Mouse (Mus musculus) neural tube, embryonic 13.5 days (tissue): ENCODE data around the gene Adcy10. TPM values are rescaled to one million over a fixed set of nuclear protein-coding genes. Genes with fewer than 3 reads are reported as not detected.

Experiments
- ATAC-seq: fragments of 200-750 bp; cut with Nextera tagmentation; 2 replicates; pipeline ENCODE4 v1.8.0; 2017; ENCODE audit warnings: low read depth, mild to moderate bottlenecking, moderate TSS enrichment, moderate library complexity
- H3K27ac ChIP-seq: fragments of 300-500 bp; sonication (generic); replicated peaks from 2 replicates; pipeline ENCODE4 v1.5.1; 2015; ENCODE audit warnings: moderate library complexity, mild to moderate bottlenecking, inconsistent platforms
- H3K27me3 ChIP-seq: fragments of 300-500 bp; sonication (generic); 2 replicates; pipeline ENCODE4 v1.6.1; 2015; ENCODE audit warnings: mild to moderate bottlenecking, inconsistent platforms
- H3K36me3 ChIP-seq: fragments of 300-500 bp; sonication (generic); 2 replicates; pipeline ENCODE4 v1.6.1; 2015; ENCODE audit warnings: mild to moderate bottlenecking, inconsistent platforms
- H3K4me1 ChIP-seq: fragments of 300-500 bp; sonication (generic); replicated peaks from 2 replicates; pipeline ENCODE4 v1.6.1; 2015; ENCODE audit warnings: inconsistent platforms
- H3K4me2 ChIP-seq: fragments of 300-500 bp; sonication (generic); 2 replicates; pipeline ENCODE4 v1.6.1; 2015; ENCODE audit warnings: inconsistent platforms, mild to moderate bottlenecking, moderate library complexity
- H3K4me3 ChIP-seq: fragments of 300-500 bp; sonication (generic); 2 replicates; pipeline ENCODE4 v1.5.1; 2015; ENCODE audit warnings: mild to moderate bottlenecking, inconsistent platforms
- H3K9ac ChIP-seq: fragments of 300-500 bp; sonication (generic); 2 replicates; pipeline ENCODE4 v1.6.1; 2015; ENCODE audit warnings: moderate library complexity, mild to moderate bottlenecking, inconsistent platforms
- H3K9me3 ChIP-seq: fragments of 300-500 bp; sonication (generic); 2 replicates; pipeline ENCODE4 v1.6.1; 2016; ENCODE audit warnings: inconsistent platforms
- WGBS: fragments of 180-500 bp; shearing (Covaris S2); methylation state at CpG from one replicate; pipeline ENCODE4 v1.1.7; 2015; 5-methylcytosine and 5-hydroxymethylcytosine counted together
- polyA plus RNA-seq: library from polyadenylated mRNA; unstranded; fragments of >200 nt; fragmentation: Nextera tagmentation; extraction: Ambion mirVana; gene quantifications from 2 replicates; pipeline ENCODE4 v1.2.1, GENCODE M21; 2015

Gene Adcy10
- 0.21 and 0.24 TPM in 2 replicates for polyA plus RNA-seq

DNA sequence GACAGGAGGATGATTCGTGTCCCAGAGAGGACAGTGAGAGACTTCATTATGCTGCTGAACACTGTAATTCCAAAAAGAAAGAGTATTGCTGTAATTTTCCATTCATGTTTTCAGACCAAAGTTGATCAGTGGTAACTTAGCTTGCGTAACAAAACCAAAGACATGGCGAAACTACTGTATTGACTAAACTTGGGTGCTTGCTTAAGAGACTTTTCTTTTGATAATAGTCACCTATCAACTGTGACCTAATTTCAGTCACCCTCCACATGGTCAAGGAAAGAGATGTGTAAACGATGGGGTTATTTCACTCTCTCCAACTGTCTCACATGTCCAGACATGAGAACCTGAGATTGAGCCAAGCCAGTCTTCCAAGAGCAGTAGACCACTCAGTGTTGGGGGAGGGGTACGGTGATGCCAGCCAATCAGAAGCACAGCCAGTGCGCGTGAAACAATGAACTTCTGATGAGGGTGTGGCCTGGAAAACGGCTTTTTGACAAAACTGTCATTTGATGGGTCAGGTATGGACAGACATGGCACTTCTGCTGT lies at the start of gene Adcy10:
Gene Adcy10, plus strand, starts transcription at position 496 of the 546 bp plus-strand sequence.
- Histone ChIP-seq H3K4me3 (no peak within 1 kb of the TSS), H3K9me3 (no peaks in the 10 kb centered on the region), H3K4me1 (no peaks in the 10 kb centered on the region), H3K4me2 (no peak within 1 kb of the TSS), H3K36me3 (peaks cover 27% of the 10 kb centered on the region), H3K27me3 (no peaks in the 10 kb centered on the region), H3K9ac (no peak within 1 kb of the TSS), H3K27ac (no peak within 1 kb of the TSS)
- WGBS = 91% methylated on average over 8 of the region's 8 CpGs
- ATAC-seq = no peak

DNA sequence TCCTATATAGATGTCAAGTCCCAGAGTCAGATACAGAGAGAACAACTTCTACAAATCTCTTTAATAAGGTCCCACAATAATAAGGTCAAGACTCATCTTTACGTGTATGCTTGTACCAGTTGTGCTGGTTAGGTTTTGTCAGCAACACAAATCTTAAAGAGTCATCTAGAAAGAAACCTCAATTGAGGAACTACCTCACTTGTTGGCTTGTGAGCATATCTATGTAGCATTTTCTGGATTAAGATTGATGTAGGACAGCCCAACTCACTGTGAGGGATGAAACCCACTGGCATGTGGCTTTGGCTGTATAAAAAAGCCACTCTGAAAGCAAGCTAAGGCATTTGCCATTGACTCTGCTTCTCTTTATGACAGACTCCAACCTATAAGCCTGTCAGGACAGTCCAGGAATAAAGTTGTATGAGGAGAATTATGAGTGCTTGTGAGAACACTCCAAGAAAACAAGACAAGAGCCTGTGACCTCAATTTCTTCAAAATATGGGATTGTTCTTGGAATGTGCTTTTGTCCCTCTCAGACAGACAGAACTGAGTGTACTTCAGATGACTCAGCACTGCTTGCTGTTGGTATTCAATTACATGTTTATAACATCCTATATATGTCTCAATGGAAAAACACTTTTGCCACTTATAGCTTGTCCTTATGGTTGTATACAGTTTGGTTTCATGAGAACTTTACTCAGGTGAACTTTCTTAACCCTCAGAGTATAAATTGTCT lies 46.5 kb upstream of the Adcy10 start:
- ATAC-seq = no peak
- Histone ChIP-seq H3K4me3 (no peak overlapping the region), H3K27me3 (no peaks in the 10 kb centered on the region), H3K9me3 (peaks cover 4% of the 10 kb centered on the region; the same call in 1 of the 2 replicates), H3K27ac (no peak overlapping the region), H3K9ac (no peak overlapping the region), H3K36me3 (no peaks in the 10 kb centered on the region), H3K4me2 (no peak overlapping the region), H3K4me1 (no peaks in the 10 kb centered on the region; the same call in 1 of the 2 replicates)
- 96% methylated on average over 1 of the region's 1 CpGs for WGBS

DNA sequence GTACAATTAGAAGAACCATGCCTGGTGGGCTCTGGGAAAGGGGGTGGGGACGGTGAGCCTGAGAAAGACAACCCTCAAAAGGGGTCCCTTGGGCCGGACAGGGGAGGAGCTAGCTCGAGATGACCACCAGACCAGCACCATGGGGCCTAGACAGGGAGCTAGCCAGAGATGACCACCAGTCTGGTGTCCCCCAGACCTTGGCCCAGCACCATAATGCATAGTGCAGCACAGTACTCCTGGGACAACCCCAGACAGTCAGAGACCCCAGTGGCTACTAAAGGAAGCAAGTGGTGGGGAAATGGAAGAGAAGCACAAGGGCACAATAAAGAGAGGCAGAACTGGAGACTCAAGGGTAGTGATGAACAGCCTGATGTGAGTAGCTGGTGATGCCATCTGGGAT lies 44.2 kb upstream of the Adcy10 start:
- no peaks in the 10 kb centered on the region for H3K27me3 ChIP-seq
- WGBS = 84% methylated on average over 3 of the region's 3 CpGs
- no peak overlapping the region for H3K9ac ChIP-seq
- no peak for ATAC-seq
- no peaks in the 10 kb centered on the region; the same call in 1 of the 2 replicates for H3K4me1 ChIP-seq
- H3K4me2 ChIP-seq = no peak overlapping the region
- H3K27ac ChIP-seq = no peak overlapping the region
- peaks cover 4% of the 10 kb centered on the region; the same call in 1 of the 2 replicates for H3K9me3 ChIP-seq
- H3K36me3 ChIP-seq = no peaks in the 10 kb centered on the region
- no peak overlapping the region for H3K4me3 ChIP-seq

DNA sequence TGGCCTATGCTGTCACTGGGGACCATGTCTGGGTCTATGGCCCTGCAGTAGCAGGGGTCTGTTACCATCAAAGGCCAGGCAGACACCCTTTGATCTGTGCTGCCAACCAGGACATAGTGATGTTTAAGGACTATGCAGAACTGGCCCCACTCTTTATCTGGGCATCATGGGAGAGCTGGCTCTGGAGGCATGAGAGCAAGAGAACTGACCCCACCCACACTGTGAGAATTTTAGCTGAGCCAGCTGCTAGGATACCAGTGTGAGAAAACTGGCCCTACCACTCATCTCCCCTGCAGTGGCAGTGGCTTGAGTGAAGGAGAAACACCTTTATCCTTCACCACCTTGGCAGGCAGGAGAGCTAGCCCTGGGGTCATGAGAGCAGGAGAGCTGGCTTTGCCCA lies 43.8 kb upstream of the Adcy10 start:
- H3K9me3 ChIP-seq = 0 out of 2 replicates have a peak, but pooled peaks cover 3% of the 10 kb centered on the region
- no peak for ATAC-seq
- H3K27me3 ChIP-seq = no peaks in the 10 kb centered on the region
- H3K4me3 ChIP-seq = no peak overlapping the region
- no peak overlapping the region for H3K9ac ChIP-seq
- no peak overlapping the region for H3K4me2 ChIP-seq
- H3K36me3 ChIP-seq = no peaks in the 10 kb centered on the region
- H3K4me1 ChIP-seq = no peaks in the 10 kb centered on the region; the same call in 1 of the 2 replicates
- H3K27ac ChIP-seq = no peak overlapping the region

DNA sequence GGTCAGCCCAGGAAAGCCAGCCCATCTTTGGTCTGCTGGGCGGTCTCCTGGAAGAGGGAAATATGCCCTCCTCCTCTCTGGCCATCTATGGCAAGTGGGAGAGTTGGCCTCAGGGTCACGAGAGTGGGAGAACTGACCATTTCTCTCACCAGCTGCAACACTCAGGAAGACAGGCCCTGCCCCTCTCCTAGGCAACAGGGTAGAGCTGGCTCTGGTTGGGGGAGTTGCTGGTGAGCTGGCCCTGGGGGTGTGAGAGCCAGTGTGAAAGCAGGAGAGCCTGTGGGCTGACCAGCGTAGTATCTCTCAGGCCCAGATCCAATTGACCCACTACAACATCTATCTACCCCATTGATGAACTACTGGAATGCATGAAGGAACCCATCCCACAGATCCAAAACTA lies 43.3 kb upstream of the Adcy10 start:
- Histone ChIP-seq H3K27ac (no peak overlapping the region), H3K27me3 (no peaks in the 10 kb centered on the region), H3K36me3 (no peaks in the 10 kb centered on the region), H3K9ac (no peak overlapping the region), H3K9me3 (0 out of 2 replicates have a peak, but pooled peaks cover 3% of the 10 kb centered on the region), H3K4me1 (no peaks in the 10 kb centered on the region; the same call in 1 of the 2 replicates), H3K4me2 (no peak overlapping the region), H3K4me3 (no peak overlapping the region)
- no peak for ATAC-seq
- WGBS = 85% methylated on average over 3 of the region's 3 CpGs

DNA sequence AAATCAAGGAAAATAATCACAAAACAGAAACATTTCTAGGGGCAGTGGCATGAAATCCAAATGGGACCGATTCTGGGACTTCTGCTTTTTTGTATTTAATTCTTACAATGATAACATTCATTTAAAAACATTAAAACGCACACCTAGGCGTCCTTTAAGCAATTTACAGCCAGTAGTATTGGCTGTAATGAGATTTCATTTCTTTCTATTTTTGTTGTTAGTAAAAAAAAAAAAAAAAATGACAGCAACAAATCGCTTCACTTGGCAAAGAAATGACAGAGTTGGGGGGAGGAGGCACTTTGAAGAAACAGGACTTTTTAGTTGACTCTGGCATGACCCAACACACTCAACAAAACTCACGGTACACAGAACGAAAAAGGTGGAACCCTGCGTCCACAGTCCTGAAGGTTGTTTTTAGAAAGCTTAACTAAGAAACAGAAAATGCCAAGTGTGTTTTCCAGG lies 25.9 kb upstream of the Adcy10 start:
- 24% methylated on average over 7 of the region's 7 CpGs for WGBS
- no peaks in the 10 kb centered on the region for H3K27me3 ChIP-seq
- no peaks in the 10 kb centered on the region for H3K36me3 ChIP-seq
- H3K9me3 ChIP-seq = no peaks in the 10 kb centered on the region
- peaks cover 20% of the 10 kb centered on the region for H3K4me1 ChIP-seq
- no peak for ATAC-seq
- H3K27ac ChIP-seq = no peak overlapping the region
- H3K4me2 ChIP-seq = peak overlapping the region; percentile 81
- peak overlapping the region; percentile 90 for H3K9ac ChIP-seq
- peak overlapping the region; percentile 93 for H3K4me3 ChIP-seq

DNA sequence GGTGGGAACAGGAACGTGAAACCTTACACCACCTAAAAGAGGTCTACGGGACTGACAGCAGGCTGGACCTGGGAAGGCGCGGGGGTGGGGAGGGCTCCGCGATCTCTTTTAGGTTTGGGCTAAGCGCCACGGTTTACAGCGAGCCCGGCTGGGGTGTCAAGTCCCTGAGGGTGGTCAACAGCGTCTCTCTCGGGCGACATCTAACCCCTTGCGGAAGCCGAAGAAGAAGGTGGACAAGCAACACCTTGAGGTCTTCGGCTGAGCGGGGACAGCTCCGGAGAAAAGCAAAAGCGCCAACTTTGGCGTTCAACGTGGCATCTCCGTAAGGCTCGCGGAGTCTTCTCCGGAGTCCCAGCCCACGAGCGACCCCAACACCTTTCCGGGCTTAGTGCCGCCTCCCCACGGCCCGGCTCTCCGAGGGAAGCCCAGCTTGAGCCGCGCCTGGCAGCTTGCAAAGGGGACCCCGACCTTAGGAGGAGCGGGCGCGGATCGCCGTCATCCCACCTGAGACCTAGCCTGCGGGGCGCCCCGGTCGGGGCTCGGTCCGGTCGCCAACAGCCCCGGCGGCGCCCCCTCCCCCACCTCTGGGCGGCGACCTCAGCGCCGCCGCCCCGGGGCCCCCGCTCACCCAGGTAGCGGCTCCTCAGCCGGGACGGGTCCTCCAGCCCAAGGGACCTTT lies 25.3 kb upstream of the Adcy10 start:
- H3K4me2 ChIP-seq = peak overlapping the region; percentile 81

DNA sequence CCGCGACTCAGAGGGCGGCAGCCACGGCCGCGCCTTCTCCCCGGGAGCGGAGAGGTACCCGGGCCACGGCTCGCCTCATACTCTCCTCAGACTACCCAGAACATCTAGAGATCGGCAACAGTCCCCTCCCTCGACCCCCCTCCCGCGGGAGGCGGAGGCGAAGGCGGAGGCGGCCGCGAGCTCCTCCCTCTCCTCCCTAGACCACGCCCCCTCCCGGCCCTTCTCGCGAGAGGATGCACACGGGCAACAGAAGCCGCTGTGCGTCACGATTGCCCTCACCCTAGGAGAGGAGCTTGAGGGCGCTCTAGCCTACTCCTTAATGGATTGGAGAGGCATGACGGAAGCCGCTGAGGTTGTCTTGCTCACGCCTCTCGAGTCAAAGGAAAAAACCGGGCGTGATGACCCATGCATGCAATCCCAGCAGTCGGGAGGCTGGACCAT lies 24.6 kb upstream of the Adcy10 start, which contains the start of the genes Dcaf6 and Mpc2:
Gene Dcaf6, minus strand, starts transcription at position 116 of the 441 bp plus-strand sequence.
Gene Mpc2, plus strand, starts transcription at position 278 of the 441 bp plus-strand sequence.
- WGBS = under 1% methylated on average over 32 of the region's 37 CpGs
- Histone ChIP-seq H3K9me3 (no peaks in the 10 kb centered on the region), H3K27ac (peak within 1 kb of the TSS; percentile 97), H3K36me3 (no peaks in the 10 kb centered on the region), H3K9ac (peak within 1 kb of the TSS; percentile 90), H3K27me3 (no peaks in the 10 kb centered on the region), H3K4me3 (peak within 1 kb of the TSS; percentile 93), H3K4me1 (peaks cover 20% of the 10 kb centered on the region), H3K4me2 (peak within 1 kb of the TSS; percentile 83)
- peak; percentile 96 for ATAC-seq

More for the DNA sequence above, 25.3 kb upstream of the Adcy10 start:
- no peaks in the 10 kb centered on the region for H3K27me3 ChIP-seq
- H3K27ac ChIP-seq = peak overlapping the region; percentile 97
- peak overlapping the region; percentile 93 for H3K4me3 ChIP-seq
- no peaks in the 10 kb centered on the region for H3K9me3 ChIP-seq
- H3K9ac ChIP-seq = peak overlapping the region; percentile 90
- peaks cover 20% of the 10 kb centered on the region for H3K4me1 ChIP-seq
- H3K36me3 ChIP-seq = no peaks in the 10 kb centered on the region
- no peak for ATAC-seq
- under 1% methylated on average over 56 of the region's 60 CpGs for WGBS

DNA sequence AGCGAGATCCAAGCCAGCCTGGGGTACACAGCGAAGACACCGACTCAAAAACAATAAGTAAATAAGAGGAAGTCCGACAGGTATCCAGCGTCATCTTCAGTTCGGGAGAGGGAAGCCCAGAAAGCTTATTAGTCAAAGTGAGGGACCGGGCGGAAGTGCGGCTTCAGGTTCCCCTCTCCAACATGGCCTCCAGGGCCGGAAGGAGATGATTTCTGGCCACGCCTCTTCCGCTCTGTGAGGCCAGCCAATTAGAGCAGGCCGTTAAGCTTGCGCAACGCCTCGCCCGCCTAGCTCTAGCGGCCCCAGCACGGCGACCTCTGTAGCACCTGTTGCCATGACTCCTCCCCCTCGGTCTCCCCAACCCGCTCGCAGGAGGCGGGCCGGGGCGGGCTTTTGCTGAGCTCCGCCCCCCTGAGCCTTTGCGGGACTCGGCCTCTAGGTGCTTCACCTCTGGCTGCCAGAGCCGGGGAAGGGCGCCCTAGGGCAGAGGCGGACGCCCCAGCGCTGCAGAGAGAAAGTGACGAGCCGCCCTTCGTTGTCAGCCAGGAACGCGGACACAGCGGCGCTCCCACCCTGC lies 24.1 kb upstream of the Adcy10 start:
- ATAC-seq = peak; percentile 98

DNA sequence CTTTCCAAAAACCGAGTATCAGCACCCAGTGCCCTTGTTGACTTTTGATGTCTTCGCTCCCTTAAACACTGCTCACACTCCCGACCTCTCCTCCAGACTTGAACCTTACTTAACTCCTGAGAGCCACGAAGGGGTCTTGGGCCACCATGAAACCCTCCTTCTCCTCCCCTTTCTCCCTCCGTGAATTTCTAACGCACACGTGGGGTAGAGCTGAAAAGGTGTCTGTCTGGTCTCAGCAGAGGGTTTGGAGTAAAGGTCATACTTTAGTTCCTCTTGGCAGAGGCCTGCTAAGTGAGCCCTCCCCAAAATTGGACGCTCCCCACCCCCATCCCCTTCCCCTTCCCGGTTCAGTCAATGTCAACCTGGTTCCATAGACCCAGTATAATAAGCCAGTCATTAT lies 23.3 kb upstream of the Adcy10 start:
- WGBS = 4% methylated on average over 9 of the region's 9 CpGs
- ATAC-seq = no peak
- no peaks in the 10 kb centered on the region for H3K27me3 ChIP-seq
- H3K9ac ChIP-seq = peak overlapping the region; percentile 82
- peak overlapping the region; percentile 83 for H3K4me2 ChIP-seq
- H3K4me3 ChIP-seq = peak overlapping the region; percentile 93
- no peaks in the 10 kb centered on the region for H3K36me3 ChIP-seq
- peaks cover 20% of the 10 kb centered on the region for H3K4me1 ChIP-seq
- no peaks in the 10 kb centered on the region for H3K9me3 ChIP-seq
- peak overlapping the region; percentile 82 for H3K27ac ChIP-seq

More for the DNA sequence above, 24.1 kb upstream of the Adcy10 start:
- H3K36me3 ChIP-seq = no peaks in the 10 kb centered on the region
- H3K9ac ChIP-seq = peak overlapping the region; percentile 90
- H3K27me3 ChIP-seq = no peaks in the 10 kb centered on the region
- peaks cover 20% of the 10 kb centered on the region for H3K4me1 ChIP-seq
- H3K4me3 ChIP-seq = peak overlapping the region; percentile 93
- H3K27ac ChIP-seq = peak overlapping the region; percentile 97
- H3K9me3 ChIP-seq = no peaks in the 10 kb centered on the region
- H3K4me2 ChIP-seq = peak overlapping the region; percentile 83
- WGBS = under 1% methylated on average over 41 of the region's 41 CpGs

DNA sequence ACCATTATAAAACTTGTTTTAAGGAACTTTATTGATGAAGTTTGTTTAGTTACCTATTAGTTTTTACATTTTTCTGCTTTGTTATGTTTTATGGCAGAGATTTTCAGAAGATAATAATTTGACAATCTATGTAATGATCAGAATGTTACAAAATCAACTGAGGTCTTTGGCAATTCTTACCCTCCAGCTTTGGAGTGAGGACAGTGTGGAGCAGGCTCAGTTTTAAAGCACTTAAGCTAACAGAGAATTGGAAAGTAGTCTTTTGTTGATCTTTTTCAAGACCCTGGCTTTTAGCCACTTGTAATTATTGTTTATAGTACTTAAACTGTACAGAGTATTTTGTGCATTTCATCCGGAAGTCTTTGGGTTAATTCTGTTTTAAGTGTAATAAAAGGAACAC lies 22.1 kb upstream of the Adcy10 start:
- H3K27me3 ChIP-seq = no peaks in the 10 kb centered on the region
- H3K4me3 ChIP-seq = no peak overlapping the region
- no peak overlapping the region for H3K27ac ChIP-seq
- H3K4me1 ChIP-seq = peaks cover 20% of the 10 kb centered on the region
- 89% methylated on average over 1 of the region's 1 CpGs for WGBS
- no peaks in the 10 kb centered on the region for H3K36me3 ChIP-seq
- no peak for ATAC-seq
- H3K4me2 ChIP-seq = no peak overlapping the region
- no peaks in the 10 kb centered on the region for H3K9me3 ChIP-seq
- H3K9ac ChIP-seq = no peak overlapping the region
